Mouse (Mus musculus): Measurements from ENCODE around the gene Vtn.
"Not testable (repeated sequence)": the region's sequence is repeated elsewhere in the genome, so short reads cannot be mapped to it uniquely, and the experiment has no call there.

The Vtn gene

DNA sequence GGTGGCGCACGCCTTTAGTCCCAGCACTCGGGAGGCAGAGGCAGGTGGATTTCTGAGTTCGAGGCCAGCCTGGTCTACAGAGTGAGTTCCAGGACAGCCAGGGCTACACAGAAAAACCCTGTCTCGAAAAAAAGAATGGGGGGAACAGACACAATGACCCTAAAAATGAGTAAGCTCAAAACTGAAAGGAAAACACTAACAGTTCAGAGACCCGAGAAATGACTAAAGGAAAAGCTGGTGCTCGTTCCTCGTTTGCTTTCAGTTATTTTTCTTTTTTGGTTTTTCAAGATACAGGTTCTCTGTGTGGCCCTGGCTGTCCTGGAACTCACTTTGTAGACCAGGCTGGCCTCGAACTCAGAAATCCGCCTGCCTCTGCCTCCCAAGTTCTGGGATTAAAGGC, 32.6 kb downstream of the Vtn start:
- not testable (repeated sequence) for DNase-seq (ENCODE audit: low read depth, low spot score)

DNA sequence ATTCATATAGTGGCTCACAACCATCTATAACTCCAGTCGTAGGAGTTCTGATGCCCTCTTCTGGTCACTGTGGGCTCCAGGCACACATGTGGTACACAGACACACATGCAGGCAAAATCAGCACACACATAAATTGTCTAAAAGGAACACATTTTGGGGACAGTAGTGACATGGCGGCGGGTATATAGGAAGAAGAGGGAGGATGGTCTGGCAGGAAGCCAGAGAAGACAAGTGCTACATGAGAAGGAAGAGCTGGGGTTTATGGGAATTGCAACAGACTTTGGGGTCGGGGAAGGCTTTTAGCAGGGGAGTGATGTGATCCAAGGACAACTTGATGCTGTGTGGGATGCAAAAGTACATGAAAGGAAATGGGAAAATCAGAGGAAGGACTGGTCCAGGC, 35.6 kb downstream of the Vtn start:
- no peak for DNase-seq (ENCODE audit: low read depth, low spot score)

DNA sequence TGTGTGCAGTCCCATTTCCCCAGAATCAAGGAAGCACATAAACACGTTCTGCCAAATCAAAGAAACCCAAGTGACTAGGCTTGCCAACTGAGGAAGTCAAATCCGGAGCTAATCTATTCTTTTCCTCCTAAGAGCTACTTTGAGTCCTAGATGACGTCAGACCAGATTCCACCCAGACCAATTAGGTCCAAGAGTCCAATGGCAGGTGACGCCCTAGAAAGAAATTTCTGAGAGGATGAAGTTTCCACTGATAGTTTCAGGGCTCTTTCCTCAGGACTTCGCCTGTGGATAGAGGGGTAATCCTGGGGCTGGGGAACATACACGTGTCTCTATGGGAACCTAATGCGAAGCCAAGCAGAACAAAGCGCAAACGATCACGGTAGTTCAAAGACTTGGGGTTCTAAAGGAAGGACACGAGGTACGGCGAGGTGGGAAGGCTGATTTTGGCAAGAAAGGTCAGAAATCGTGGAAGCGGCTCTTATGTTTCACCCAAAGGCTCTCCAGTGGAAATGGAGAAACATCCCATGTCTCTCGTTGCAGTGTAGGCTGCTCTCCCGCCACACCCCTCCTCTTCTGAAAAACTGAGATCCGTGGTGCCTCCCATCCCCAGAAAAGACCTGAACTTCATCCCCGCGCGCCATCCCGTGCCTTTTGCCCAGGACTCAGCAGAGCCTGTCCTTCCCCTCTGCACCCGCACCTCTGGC, 36.6 kb downstream of the Vtn start:
- DNase-seq (ENCODE audit: low read depth, low spot score): peak; percentile 62

DNA sequence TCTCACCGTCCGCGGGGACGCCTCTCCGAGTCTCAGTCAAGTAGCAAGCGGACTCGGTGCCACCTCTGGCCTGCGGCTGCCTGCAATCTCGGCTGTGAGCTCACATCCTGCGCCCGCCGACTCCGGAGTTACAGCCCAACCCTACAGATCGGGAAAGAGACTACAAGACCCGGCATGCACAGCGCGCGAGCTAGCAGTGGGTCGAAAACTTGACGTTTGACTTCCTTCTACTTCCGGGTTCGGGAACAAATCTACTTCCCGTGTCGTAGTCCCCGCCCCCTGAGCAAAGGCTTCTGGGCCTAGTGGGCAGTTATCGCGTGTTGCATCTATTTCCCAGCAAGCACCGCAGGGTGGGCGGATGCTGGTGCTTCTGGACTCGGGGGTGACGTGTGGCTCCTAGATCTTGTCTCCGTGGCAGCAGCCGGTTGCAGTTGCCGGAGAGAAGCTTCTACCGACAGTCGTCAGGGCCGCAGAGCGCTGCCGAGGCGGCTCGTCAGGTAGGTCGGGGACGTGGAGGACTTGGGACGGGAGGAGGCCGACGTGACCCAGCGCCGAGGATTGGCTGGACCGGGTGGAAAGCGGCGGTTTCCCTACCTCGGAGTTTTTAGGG, 37.3 kb downstream of the Vtn start, which contains the start of the genes Tnfaip1 and Ift20:
TSS of gene Tnfaip1 (minus strand) at position 253 of the 610 bp plus-strand sequence.
TSS of gene Ift20 (plus strand) at position 282 of the 610 bp plus-strand sequence.
- peak; percentile 98 for DNase-seq (ENCODE audit: low read depth, low spot score)

DNA sequence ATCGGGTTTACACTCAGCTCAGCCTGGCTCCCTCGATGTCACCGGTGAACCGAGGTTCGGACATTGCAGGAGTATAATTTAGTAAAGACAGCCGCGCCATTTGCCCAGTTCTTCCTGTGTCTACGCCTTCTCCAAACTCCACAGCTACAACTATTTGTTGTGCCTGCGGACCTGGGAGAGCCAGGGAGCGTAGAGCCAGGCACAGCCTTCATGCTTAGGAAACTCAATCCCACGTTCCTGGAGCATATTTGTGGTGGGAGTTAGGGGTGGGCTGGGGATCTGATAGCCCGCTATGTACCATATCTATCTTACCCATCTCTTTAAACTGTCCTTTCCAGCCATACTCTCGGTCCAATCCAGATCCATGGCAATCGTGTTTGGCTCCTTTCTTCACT, 37.8 kb downstream of the Vtn start:
- no peak for DNase-seq (ENCODE audit: low read depth, low spot score)

DNA sequence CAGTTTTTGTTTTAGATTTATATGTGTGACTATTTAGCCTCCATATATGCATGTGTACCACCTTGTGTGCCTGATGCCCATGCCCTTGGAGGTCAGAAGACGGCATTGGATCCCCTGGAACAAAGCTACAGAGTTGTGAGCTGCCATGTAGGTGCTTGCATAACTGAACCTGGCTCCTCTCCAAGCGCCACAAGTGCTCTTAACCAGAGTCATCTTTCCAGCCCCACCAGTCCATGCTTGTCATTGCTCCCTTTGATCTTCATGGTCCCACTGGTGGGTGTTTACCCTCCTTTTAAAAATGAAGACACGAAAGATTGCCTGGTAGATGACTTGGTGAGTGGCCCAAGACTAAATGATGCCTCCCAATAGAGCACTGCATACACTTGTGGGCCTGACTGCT, 41.5 kb downstream of the Vtn start:
- no peak for DNase-seq (ENCODE audit: low read depth, low spot score)

DNA sequence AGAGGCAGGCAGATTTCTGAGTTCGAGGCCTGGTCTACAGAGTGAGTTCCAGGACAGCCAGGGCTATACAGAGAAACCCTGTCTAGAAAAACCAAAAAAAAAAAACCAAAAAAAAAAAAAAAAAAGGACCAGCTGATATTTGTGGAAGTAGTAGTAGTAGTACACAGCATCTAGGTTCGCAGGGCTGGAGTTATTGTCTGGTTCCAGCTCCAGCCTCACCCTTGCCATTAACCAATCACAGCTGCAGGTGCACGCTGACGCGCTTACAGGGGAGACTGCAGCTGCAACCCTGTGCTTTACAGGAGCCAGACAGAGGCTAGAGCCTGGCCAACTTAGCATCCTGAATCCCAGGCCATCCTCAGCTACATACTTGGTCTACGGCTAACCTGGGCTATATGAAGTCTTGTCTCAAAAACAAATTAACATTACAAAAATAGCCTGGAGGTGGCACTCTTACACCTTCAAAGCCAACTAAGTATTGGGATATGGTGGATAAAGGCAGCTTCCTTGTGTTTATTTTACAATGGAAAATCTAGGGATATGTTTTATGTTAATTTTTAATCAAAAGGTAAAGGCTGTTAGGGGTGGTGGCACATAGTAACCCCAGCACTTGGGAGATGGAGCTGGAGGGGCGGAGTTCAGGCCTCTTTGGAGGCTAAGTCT, 45.7 kb downstream of the Vtn start:
- no peak for DNase-seq (ENCODE audit: low read depth, low spot score)

DNA sequence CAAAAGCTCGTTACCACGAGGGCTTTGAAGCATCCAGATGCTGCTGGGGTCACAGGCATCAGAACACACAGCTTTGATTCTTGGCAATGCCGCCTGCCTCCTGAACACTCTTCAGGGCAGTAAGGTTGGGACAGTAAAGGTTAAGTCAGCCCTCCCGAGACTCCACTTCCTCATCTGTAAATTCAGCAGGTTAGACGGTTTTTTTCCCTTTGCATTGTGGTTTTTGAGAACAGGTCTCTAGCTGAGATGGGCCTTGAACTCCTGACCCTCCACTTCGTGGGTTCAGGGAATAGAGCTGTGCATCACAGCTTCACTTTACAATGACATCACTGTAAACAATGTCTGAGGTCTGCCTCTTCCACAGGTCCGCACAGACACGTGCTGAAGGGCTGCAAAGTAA, 46.3 kb downstream of the Vtn start:
- DNase-seq (ENCODE audit: low read depth, low spot score): no peak

DNA sequence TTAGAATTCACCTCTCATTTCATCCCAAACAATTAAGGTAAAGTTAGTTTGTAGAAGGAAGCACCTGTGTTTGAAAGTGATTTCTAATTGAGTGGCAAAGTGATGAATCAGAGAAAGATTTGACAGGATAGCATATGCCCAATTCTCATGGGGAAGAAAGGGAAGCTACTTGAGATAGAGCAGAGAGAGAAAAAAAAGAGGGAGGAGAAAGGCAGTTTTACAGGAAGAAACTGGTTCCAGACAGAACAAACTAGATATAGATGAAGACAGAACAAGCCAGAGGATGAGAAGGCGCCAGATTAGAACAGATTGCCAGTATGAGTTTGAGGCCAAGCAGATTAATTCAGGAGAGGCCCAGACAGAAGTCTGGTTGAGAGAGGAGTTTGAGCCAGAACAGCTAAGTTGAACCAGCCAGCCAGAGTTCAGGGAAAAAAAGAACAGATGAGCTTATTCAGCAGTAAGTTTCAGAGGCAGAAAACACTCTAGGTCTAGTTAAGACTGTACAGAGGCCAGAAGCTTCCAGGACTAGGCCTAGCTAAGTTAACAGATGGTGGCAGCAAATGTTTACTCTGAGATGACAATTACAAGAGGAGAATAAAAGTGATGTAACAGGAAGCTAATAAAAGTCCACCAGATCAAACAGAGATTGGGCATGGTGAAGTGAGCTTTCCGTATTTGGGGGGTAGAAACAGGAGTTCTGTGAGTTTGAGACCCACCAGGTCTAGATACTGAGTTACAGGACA, 49.0 kb downstream of the Vtn start:
- no peak for DNase-seq (ENCODE audit: low read depth, low spot score)

DNA sequence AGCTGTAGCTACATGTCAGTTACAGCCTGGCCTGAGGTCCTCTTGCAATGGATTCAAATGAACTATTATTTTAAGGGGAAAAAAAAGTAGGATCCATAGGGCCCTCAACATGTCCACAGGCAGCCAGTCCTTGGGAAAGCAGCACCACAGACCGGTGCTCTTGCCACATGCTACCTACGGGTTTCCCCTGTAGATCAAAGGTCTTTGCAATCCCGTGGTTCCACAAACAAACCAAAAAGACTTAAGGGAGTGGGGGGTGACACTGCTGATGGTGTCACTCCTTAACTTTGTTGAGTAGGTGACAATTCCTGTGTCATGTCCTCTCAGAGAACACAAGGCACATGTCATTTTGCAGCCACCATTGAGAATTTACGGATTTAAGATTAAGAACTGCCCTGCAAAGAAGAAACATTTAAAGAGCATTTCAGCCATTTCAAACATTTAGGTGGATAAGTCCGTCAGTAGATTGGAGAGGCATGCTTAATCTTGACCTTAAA, 50.6 kb downstream of the Vtn start:
- no peak for DNase-seq (ENCODE audit: low read depth, low spot score)

DNA sequence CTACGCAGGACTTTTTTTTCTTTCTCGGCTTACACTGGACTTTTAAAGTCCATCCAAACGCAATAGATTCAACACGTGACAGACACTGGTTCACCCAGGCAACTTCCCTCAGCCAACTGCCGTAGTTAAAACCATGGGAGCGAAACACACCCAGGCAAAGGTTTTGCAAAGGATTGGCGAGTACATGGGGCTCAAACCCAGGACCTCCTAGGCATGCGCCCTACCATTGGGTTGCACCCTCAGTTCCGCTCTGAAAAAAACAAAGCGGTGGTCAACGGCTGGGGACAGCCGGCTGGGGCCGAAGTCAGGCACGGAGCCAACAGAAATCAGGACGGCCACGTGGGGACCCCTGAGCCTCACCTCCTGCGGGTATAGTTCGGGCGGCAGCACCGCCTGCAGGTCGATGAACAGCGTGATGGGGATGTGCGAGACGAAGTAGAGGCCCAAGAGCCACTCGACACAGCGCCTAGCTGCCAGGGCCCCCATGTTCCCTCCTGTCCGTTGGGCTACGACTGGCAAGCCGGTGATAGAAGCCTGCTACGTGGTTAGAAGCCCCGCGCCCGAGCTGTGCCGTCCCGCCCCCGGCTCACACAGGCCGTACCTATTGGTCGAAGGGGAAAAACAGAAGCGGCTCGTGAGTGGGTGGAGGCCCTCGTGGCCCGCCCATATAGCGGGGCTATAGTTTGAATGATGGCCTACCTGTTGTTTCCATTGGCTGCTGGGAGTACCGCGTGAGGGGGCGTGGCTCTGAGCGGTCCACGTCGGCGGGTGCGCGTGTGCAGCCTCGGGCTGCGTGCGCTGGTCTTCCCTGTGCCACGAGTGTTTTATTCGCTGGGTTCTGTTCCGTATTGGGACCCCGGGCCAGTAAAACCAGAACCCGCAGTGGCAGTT, 51.5 kb downstream of the Vtn start, which contains the start of gene Tmem97:
TSS of gene Tmem97 (minus strand) at position 610 of the 891 bp plus-strand sequence.
- DNase-seq (ENCODE audit: low read depth, low spot score): peak; percentile 95

DNA sequence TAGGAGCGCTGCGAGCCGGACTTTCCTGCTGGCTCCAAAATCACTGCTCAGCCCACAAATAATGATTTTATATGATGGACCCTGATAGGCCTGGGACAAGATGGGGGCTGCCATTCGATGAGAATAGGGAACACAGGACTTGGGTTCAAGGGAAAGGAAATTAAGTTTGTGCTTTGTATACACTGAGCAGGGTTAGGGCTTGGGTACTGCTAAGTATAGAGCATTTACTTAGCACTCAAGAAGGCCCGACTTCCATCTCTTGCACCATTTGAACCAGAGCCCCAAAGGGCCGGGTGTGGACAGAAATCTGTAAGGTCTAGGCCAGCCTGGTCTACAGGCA, 52.1 kb downstream of the Vtn start:
- DNase-seq (ENCODE audit: low read depth, low spot score): no peak
